13 mouse cellular contexts compared by ENCODE assay signal in the genomic region with DNA sequence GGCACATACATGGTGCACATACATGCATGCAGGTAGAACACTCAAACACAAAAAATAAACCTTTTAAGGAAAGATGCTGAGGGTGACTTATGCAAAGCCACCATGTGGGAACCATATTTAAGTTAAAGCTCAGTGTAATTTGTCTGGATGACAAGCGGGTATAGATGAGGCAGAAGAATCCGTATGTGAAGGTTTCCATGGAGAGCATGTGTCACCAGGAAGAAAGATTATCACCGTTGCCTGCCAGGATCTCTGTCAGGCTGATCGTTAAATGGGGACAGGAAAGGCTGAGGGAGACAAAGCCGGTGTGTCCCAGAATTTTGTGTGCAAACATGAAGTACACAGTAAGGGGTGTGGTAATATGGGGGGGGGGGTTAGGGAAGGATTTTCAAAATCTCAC. TPM values are rescaled to one million over a fixed set of nuclear protein-coding genes. Genes with fewer than 3 reads are reported as not detected.
DNase-seq lines count a peak whose midpoint lies in the region; ATAC-seq lines count a peak whose summit lies in the region.
"Had no signal": no experiment of that assay in that cellular context is flagged by ENCODE, and none has a peak within 500 bp of the region (broad histone marks: within the 10 kb centered on the region; RNA-seq: fewer than 3 reads in every experiment).

No protein-coding gene starts in this region.

- no peak overlapping the region for H3K4me3 ChIP-seq in hindbrain, embryonic 13.5 days
- no peak overlapping the region for H3K4me3 ChIP-seq in hindbrain, embryonic 10.5 days
- no peak overlapping the region for H3K4me3 ChIP-seq in hindbrain, embryonic 16.5 days (ENCODE audit: low read length)
- H3K4me3 ChIP-seq in neural tube, embryonic 14.5 days (ENCODE audit: low read depth, low read length): no peak overlapping the region
- H3K4me3 ChIP-seq: heart, embryonic 13.5 days; limb, embryonic 13.5 days had no signal

- H3K27ac ChIP-seq in hindbrain, embryonic 13.5 days: peak overlapping the region; percentile 58
- no peak overlapping the region for H3K27ac ChIP-seq in hindbrain, embryonic 10.5 days
- H3K27ac ChIP-seq in hindbrain, embryonic 16.5 days (ENCODE audit: low read depth, low read length): no peak overlapping the region
- no peak overlapping the region for H3K27ac ChIP-seq in neural tube, embryonic 14.5 days (ENCODE audit: low read depth, low read length)
- H3K27ac ChIP-seq: heart, embryonic 13.5 days; limb, embryonic 13.5 days; liver, embryonic 14.5 days had no signal

- peak; percentile 62 for ATAC-seq in hindbrain, embryonic 13.5 days (ENCODE audit: low FRiP score)
- ATAC-seq in hindbrain, embryonic 16.5 days: peak; percentile 31
- ATAC-seq in neural tube, embryonic 14.5 days (ENCODE audit: low read depth): 0 out of 2 replicates have a peak, but pooled peaks have one; percentile 39

- H3K4me2 ChIP-seq in hindbrain, embryonic 13.5 days: no peak overlapping the region
- no peak overlapping the region for H3K4me2 ChIP-seq in hindbrain, embryonic 16.5 days (ENCODE audit: low read length)
- H3K4me2 ChIP-seq in neural tube, embryonic 14.5 days (ENCODE audit: low read depth, low read length): no peak overlapping the region
- H3K4me2 ChIP-seq: heart, embryonic 13.5 days; limb, embryonic 13.5 days had no signal

- DNase-seq in embryo, embryonic 10.5 days (ENCODE audit: low spot score): peak; percentile 4
- no peak for DNase-seq in embryo, embryonic 9.5 days (ENCODE audit: extremely low spot score)
- no peak for DNase-seq in hindbrain, embryonic 10.5 days (ENCODE audit: low spot score)
- no peak for DNase-seq in heart, postnatal 36 days
- DNase-seq in testis, postnatal 14 days (ENCODE audit: low spot score): no peak
- DNase-seq: layer of hippocampus, adult 9-11 months had no signal

- H3K9me3 ChIP-seq in hindbrain, embryonic 13.5 days: no peaks in the 10 kb centered on the region
- no peaks in the 10 kb centered on the region for H3K9me3 ChIP-seq in hindbrain, embryonic 10.5 days
- H3K9me3 ChIP-seq in hindbrain, embryonic 16.5 days (ENCODE audit: control insufficient read depth, low read length): no peaks in the 10 kb centered on the region
- no peaks in the 10 kb centered on the region for H3K9me3 ChIP-seq in neural tube, embryonic 14.5 days (ENCODE audit: control insufficient read depth, low read length)
- H3K9me3 ChIP-seq: heart, embryonic 13.5 days; limb, embryonic 13.5 days had no signal

- H3K27me3 ChIP-seq in hindbrain, embryonic 13.5 days: no peaks in the 10 kb centered on the region
- no peaks in the 10 kb centered on the region for H3K27me3 ChIP-seq in hindbrain, embryonic 10.5 days (ENCODE audit: insufficient read depth, poor library complexity, severe bottlenecking)
- no peaks in the 10 kb centered on the region for H3K27me3 ChIP-seq in hindbrain, embryonic 16.5 days (replicated peaks; ENCODE audit: control insufficient read depth, insufficient read depth, low read length)
- H3K27me3 ChIP-seq in neural tube, embryonic 14.5 days (ENCODE audit: control insufficient read depth, insufficient read depth, low read length): no peaks in the 10 kb centered on the region
- H3K27me3 ChIP-seq: heart, embryonic 13.5 days had no signal

- intact Hi-C loops in heart, postnatal 36 days (cut with DNase I): loop anchor here (2.0 kb wide), 2 partner anchors 34 to 344 kb away; no protein-coding TSS in a partner anchor

- H3K4me1 ChIP-seq in hindbrain, embryonic 13.5 days (replicated peaks): peaks cover 16% of the 10 kb centered on the region
- peaks cover 8% of the 10 kb centered on the region; the same call in 1 of the 2 replicates for H3K4me1 ChIP-seq in hindbrain, embryonic 10.5 days (replicated peaks)
- H3K4me1 ChIP-seq in hindbrain, embryonic 16.5 days (ENCODE audit: control insufficient read depth, insufficient read depth, low read depth, low read length): peaks cover 2% of the 10 kb centered on the region
- H3K4me1 ChIP-seq in neural tube, embryonic 14.5 days (ENCODE audit: control insufficient read depth, insufficient read depth, low read length): peaks cover 4% of the 10 kb centered on the region; the same call in 1 of the 2 replicates
- H3K4me1 ChIP-seq: heart, embryonic 13.5 days had no signal

- WGBS in hindbrain, embryonic 13.5 days: 53% methylated on average over 5 of the region's 5 CpGs
- 81% methylated on average over 5 of the region's 5 CpGs for WGBS in hindbrain, embryonic 10.5 days
- WGBS in hindbrain, embryonic 16.5 days: 33% methylated on average over 5 of the region's 5 CpGs
- 32% methylated on average over 5 of the region's 5 CpGs for WGBS in neural tube, embryonic 14.5 days

- no peak overlapping the region for H3K9ac ChIP-seq in hindbrain, embryonic 13.5 days
- H3K9ac ChIP-seq in hindbrain, embryonic 16.5 days (ENCODE audit: low read depth, low read length): no peak overlapping the region
- H3K9ac ChIP-seq in neural tube, embryonic 14.5 days (replicated peaks; ENCODE audit: low read depth, low read length): no peak overlapping the region
- H3K9ac ChIP-seq: heart, embryonic 13.5 days; limb, embryonic 13.5 days; liver, embryonic 14.5 days had no signal

- H3K36me3 ChIP-seq in hindbrain, embryonic 13.5 days: no peaks in the 10 kb centered on the region
- no peaks in the 10 kb centered on the region for H3K36me3 ChIP-seq in hindbrain, embryonic 10.5 days
- no peaks in the 10 kb centered on the region for H3K36me3 ChIP-seq in hindbrain, embryonic 16.5 days (ENCODE audit: control insufficient read depth, insufficient read depth, low read length)
- no peaks in the 10 kb centered on the region for H3K36me3 ChIP-seq in neural tube, embryonic 14.5 days (ENCODE audit: control insufficient read depth, insufficient read depth, low read length)
- H3K36me3 ChIP-seq: heart, embryonic 13.5 days; limb, embryonic 13.5 days had no signal

RNA-seq across cellular contexts. Expression of a gene that starts 32.5 kb away (rescaled TPM):
- polyA plus RNA-seq in hindbrain, embryonic 13.5 days (2015; fragmentation: Nextera tagmentation; extraction: Ambion mirVana): 28.9 and 31.6 TPM in 2 replicates
- 23.0 and 32.2 TPM in 2 replicates for polyA plus RNA-seq in hindbrain, embryonic 10.5 days (2016; fragmentation: Nextera tagmentation; extraction: Ambion mirVana)
- polyA plus RNA-seq in hindbrain, embryonic 16.5 days (2015; fragmentation: Nextera tagmentation; extraction: Ambion mirVana): 43.0 TPM in 2 replicates
- polyA plus RNA-seq in neural tube, embryonic 14.5 days (2014; fragmentation: Nextera tagmentation; extraction: Ambion mirVana): 21.2 and 33.3 TPM in 2 replicates
- total RNA-seq in heart, postnatal 36 days (2021): 10 to 100 TPM; 19.9 to 22.4 TPM
- total RNA-seq: MEL had no signal

RNA-seq across cellular contexts. Expression of a gene that starts 39.6 kb away (rescaled TPM):
- 72.7 and 73.5 TPM in 2 replicates for polyA plus RNA-seq in hindbrain, embryonic 13.5 days (2015; fragmentation: Nextera tagmentation; extraction: Ambion mirVana)
- 36.8 and 52.4 TPM in 2 replicates for polyA plus RNA-seq in hindbrain, embryonic 10.5 days (2016; fragmentation: Nextera tagmentation; extraction: Ambion mirVana)
- 110 and 111 TPM in 2 replicates for polyA plus RNA-seq in hindbrain, embryonic 16.5 days (2015; fragmentation: Nextera tagmentation; extraction: Ambion mirVana)
- 93.8 and 98.1 TPM in 2 replicates for polyA plus RNA-seq in neural tube, embryonic 14.5 days (2014; fragmentation: Nextera tagmentation; extraction: Ambion mirVana)
- total RNA-seq in heart, postnatal 36 days (2021): 100 to 1,000 TPM; 156 to 163 TPM
